Mouse (Mus musculus) hindbrain, embryonic 12.5 days (tissue): ENCODE results near the gene Deaf1. TPM values are rescaled to one million over a fixed set of nuclear protein-coding genes. Genes with fewer than 3 reads are reported as not detected.

Source experiments
- ATAC-seq: fragments of 200-750 bp; cut with Nextera tagmentation; 2 replicates; pipeline ENCODE4 v1.8.0; 2017; ENCODE audit warnings: moderate TSS enrichment; ENCODE audit not compliant: low FRiP score
- H3K27ac ChIP-seq: fragments of 300-500 bp; sonication (generic); 2 replicates; pipeline ENCODE4 v1.5.1; 2016; ENCODE audit warnings: mild to moderate bottlenecking
- H3K27me3 ChIP-seq: fragments of 300-500 bp; sonication (generic); 2 replicates; pipeline ENCODE4 v1.6.1; 2016; ENCODE audit warnings: mild to moderate bottlenecking
- H3K36me3 ChIP-seq: fragments of 300-500 bp; sonication (generic); 2 replicates; pipeline ENCODE4 v1.6.1; 2016; ENCODE audit warnings: mild to moderate bottlenecking
- H3K4me1 ChIP-seq: fragments of 300-500 bp; sonication (generic); 2 replicates; pipeline ENCODE4 v1.6.1; 2016
- H3K4me2 ChIP-seq: fragments of 300-500 bp; sonication (generic); replicated peaks from 2 replicates; pipeline ENCODE4 v1.6.1; 2016; ENCODE audit warnings: mild to moderate bottlenecking
- H3K4me3 ChIP-seq: fragments of 300-500 bp; sonication (generic); 2 replicates; pipeline ENCODE4 v1.5.1; 2016; ENCODE audit warnings: mild to moderate bottlenecking
- H3K9ac ChIP-seq: fragments of 300-500 bp; sonication (generic); 2 replicates; pipeline ENCODE4 v1.6.1; 2016; ENCODE audit warnings: mild to moderate bottlenecking, moderate library complexity
- H3K9me3 ChIP-seq: fragments of 300-500 bp; sonication (generic); replicated peaks from 2 replicates; pipeline ENCODE4 v1.6.1; 2016; ENCODE audit warnings: mild to moderate bottlenecking
- WGBS: fragments of 180-500 bp; shearing (Covaris S2); methylation state at CpG from one replicate; pipeline ENCODE4 v1.1.7; 2016; 5-methylcytosine and 5-hydroxymethylcytosine counted together
- polyA plus RNA-seq: library from polyadenylated mRNA; unstranded; fragments of >200 nt; fragmentation: Nextera tagmentation; extraction: Ambion mirVana; gene quantifications from 2 replicates; pipeline ENCODE4 v1.2.1, GENCODE M21; 2016

Gene Deaf1
- polyA plus RNA-seq, 1 experiment from 2014 or later, result 96.6 TPM

DNA sequence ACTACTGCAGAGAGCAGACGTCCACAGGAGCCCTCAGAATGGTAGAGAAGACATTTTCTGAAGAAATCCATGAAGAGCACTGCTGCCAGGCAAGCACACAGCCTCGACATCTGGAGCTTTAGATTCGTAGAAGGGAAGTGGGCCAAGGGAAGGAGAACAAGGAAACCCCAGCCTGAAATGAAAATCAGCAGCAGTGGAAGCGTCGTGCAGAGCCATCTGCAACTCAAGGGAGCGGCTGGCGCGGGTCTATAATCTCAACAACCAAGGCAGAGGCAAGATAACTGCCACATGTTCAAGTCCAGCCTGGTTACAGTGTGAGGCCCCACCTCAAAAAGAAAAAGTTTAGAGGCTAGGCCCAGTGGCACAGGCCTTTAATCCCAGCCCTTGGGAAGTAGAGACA is 12.4 kb downstream of the Deaf1 start:
- 92% methylated on average over 8 of the region's 8 CpGs for WGBS
- Histone ChIP-seq H3K27ac (no peak overlapping the region), H3K4me3 (no peak overlapping the region), H3K4me2 (no peak overlapping the region), H3K27me3 (no peaks in the 10 kb centered on the region), H3K36me3 (peaks cover 96% of the 10 kb centered on the region), H3K9ac (no peak overlapping the region), H3K4me1 (no peaks in the 10 kb centered on the region), H3K9me3 (no peaks in the 10 kb centered on the region)
- ATAC-seq, result no peak

DNA sequence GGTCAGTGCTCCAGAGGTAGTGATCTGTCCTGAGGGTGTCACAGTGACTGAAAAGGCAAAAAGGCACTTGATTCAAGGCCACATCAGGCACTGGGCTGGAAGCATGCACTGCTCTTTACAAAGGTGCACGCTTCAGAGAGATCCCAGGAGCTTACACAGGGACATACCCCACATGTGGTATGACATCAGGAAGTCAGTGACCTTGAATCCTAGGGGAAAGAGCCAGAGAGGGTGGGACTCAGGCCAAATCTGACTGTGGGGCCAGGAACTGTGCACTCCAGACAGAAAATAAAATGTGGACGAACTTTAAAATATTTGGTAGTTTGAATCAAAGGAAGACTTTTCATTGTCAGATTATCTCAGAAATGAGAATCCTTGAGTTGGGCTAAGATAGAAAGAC is 13.1 kb downstream of the Deaf1 start:
- Histone ChIP-seq H3K27me3 (no peaks in the 10 kb centered on the region), H3K27ac (no peak overlapping the region), H3K9me3 (no peaks in the 10 kb centered on the region), H3K9ac (no peak overlapping the region), H3K4me3 (no peak overlapping the region), H3K4me1 (no peaks in the 10 kb centered on the region), H3K4me2 (no peak overlapping the region), H3K36me3 (peaks cover 98% of the 10 kb centered on the region)
- ATAC-seq, result no peak
- whole genome bisulfite sequencing, result 91% methylated on average over 2 of the region's 2 CpGs

DNA sequence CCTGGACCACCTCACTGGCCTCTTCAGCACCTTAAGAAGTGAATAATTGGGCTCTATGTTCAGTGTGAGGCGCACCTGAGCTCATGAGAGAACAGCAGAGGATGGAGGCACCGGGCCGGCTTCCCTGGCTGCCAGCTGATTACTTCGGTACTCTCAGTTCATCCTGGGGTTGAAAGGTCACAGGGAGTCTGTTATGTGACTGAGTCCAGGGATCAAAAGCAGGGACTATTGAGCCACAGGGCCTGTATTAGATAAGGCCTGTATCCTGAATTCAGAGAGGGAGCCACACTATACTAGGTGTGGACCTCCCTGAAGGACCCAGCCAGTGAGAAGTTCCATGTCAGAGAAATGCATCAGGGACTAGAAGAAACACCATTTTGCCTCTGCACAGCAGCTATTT is 23.0 kb downstream of the Deaf1 start:
- Histone ChIP-seq H3K27ac (no peak overlapping the region), H3K4me1 (no peaks in the 10 kb centered on the region), H3K9me3 (no peaks in the 10 kb centered on the region), H3K36me3 (peaks cover 90% of the 10 kb centered on the region), H3K27me3 (no peaks in the 10 kb centered on the region), H3K9ac (no peak overlapping the region), H3K4me3 (no peak overlapping the region), H3K4me2 (no peak overlapping the region)
- WGBS, result 88% methylated on average over 4 of the region's 4 CpGs
- ATAC-seq, result no peak

DNA sequence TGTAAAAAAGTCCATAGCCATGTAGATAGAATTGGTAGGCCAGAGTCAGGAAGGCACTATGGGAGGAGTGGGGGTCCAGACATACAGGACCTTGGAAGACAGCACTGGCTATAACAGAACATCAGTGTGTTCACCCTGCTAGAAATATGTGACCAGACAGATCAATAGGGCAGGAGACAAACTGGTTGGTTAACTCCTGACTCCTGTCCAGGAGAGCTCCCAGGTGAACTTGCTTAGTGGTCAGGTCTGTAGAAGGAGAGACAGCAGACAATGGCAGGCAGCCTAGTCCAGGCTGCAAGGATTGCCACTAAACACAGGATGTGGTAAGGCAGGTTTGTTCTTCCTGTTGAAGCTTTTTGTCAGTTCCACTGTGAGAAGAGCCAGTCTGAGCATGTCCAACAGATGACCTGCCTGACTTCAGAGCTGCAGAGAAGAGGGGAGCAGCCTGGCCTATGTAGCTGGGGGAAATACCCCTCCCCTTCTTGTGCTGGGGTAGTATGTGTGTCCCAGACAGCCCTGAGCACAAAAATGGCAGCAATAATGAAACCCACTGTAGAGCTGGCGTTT is 24.7 kb downstream of the Deaf1 start:
- Histone ChIP-seq H3K4me3 (no peak overlapping the region), H3K4me1 (no peaks in the 10 kb centered on the region), H3K9me3 (no peaks in the 10 kb centered on the region), H3K27ac (no peak overlapping the region), H3K36me3 (peaks cover 87% of the 10 kb centered on the region), H3K27me3 (no peaks in the 10 kb centered on the region), H3K4me2 (no peak overlapping the region), H3K9ac (no peak overlapping the region)
- ATAC-seq, result no peak
- WGBS, result 84% methylated on average over 1 of the region's 1 CpGs

DNA sequence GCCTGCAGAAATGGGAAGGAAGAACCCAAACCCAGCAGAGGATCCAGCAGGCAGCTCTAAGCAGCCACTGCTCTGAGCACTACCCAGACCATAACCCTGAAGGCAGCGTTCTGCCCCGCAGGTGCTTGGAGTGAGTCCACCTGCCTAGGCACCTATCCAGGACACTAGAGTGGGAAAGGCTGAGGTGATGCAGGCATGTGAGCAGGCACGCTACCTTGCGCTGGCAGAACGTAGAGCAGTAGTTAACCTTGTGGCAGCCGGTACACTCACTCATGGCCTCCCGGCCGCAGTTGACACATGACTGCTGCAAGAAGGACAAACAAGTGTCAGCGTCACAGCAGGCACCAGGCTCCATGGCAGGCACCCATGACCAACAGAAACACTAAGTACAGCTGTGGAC is 26.1 kb downstream of the Deaf1 start:
- Histone ChIP-seq H3K4me2 (no peak overlapping the region), H3K36me3 (peaks cover 86% of the 10 kb centered on the region), H3K4me3 (no peak overlapping the region), H3K9me3 (no peaks in the 10 kb centered on the region), H3K27ac (no peak overlapping the region), H3K27me3 (peaks cover under 1% of the 10 kb centered on the region; the same call in 1 of the 2 replicates), H3K9ac (no peak overlapping the region), H3K4me1 (no peaks in the 10 kb centered on the region)
- WGBS, result 98% methylated on average over 9 of the region's 9 CpGs
- no peak for ATAC-seq

DNA sequence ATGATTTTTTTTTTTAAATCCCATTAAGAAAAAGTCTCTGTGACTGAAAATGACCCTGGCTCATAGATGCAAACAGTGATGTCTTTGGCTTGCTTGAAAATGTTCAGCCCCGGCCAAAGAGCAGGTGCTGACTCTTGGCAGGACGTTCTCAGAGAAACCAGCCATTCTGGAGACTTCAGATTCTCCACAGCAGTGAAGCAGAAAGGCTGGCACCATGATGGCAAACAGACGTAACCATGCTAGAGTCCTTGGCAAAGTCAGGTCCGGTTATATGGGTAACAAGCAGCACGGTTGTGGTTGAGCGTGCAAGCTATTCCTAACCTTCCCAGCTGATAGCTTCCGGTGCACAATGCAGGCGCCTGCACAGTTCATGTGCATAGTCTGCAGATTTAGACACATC is 28.3 kb downstream of the Deaf1 start:
- Histone ChIP-seq H3K4me2 (no peak overlapping the region), H3K4me3 (no peak overlapping the region), H3K27ac (no peak overlapping the region), H3K9ac (no peak overlapping the region), H3K27me3 (peaks cover 23% of the 10 kb centered on the region), H3K36me3 (peaks cover 66% of the 10 kb centered on the region), H3K4me1 (peaks cover 6% of the 10 kb centered on the region), H3K9me3 (no peaks in the 10 kb centered on the region)
- WGBS, result 96% methylated on average over 8 of the region's 8 CpGs
- no peak for ATAC-seq

DNA sequence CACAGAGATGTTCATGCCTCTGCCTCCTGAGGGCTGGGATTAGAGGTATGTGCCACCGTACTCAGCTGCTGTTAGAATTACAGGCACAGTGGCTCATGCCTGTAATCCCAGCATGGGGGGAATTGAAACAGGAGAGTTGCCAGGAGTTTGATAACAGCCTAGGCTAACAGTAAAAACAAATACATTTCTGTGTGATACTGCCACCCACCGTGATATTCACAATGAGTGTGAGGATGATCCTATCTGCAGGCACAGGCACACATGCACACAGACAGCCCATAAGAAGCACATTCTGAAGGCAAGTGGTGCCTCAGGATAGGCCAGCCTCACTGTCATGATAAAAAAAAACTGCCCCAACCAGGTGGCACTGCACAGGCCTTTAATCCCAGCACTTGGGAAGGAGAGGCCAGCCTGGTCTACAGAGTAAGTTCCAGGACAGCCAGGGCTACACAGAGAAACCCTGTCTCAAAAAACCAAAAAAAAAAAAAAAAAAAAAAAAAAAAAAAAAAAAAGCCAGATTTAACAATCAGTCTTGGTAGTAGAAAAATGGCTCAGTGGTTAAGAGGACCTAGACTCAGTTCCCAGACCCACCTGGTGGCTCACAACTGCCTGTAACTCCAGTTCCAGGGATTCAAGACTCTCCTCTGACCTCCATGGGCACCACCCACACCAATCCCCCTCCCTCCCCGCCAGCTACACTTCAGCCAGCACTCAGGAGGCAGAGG is 29.4 kb downstream of the Deaf1 start:
- peaks cover 56% of the 10 kb centered on the region for H3K36me3 ChIP-seq
- no peaks in the 10 kb centered on the region for H3K9me3 ChIP-seq
- ATAC-seq, result no peak
- H3K9ac ChIP-seq, result no peak overlapping the region
- H3K4me2 ChIP-seq, result no peak overlapping the region
- peaks cover 33% of the 10 kb centered on the region for H3K27me3 ChIP-seq
- H3K4me3 ChIP-seq, result no peak overlapping the region
- peaks cover 15% of the 10 kb centered on the region for H3K4me1 ChIP-seq
- WGBS, result 88% methylated on average over 3 of the region's 3 CpGs
- no peak overlapping the region for H3K27ac ChIP-seq

DNA sequence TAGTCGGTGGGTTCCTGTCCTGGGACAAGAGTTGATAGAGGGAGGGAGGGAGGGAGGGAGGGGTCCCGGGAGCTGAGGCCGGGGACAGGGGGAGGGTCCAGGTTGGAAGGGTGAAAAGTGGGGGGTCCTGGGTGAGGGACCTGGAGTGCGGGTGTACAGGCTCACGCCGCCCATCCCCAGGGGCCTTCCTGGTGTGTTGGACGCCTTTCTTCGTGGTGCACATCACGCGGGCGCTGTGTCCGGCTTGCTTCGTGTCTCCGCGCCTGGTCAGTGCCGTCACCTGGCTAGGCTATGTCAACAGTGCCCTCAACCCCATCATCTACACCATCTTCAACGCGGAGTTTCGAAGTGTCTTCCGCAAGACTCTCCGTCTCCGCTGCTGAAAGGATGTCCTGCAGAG is 33.0 kb downstream of the Deaf1 start:
- 7% methylated on average over 22 of the region's 22 CpGs for WGBS
- peak overlapping the region; percentile 36 for H3K4me3 ChIP-seq
- ATAC-seq, result 0 out of 2 replicates have a peak, but pooled peaks have one; percentile 8
- no peaks in the 10 kb centered on the region for H3K9me3 ChIP-seq
- no peak overlapping the region for H3K27ac ChIP-seq
- H3K36me3 ChIP-seq, result peaks cover 25% of the 10 kb centered on the region
- H3K4me1 ChIP-seq, result peaks cover 30% of the 10 kb centered on the region
- peak overlapping the region; percentile 63 for H3K4me2 ChIP-seq
- peaks cover 67% of the 10 kb centered on the region for H3K27me3 ChIP-seq
- no peak overlapping the region for H3K9ac ChIP-seq

DNA sequence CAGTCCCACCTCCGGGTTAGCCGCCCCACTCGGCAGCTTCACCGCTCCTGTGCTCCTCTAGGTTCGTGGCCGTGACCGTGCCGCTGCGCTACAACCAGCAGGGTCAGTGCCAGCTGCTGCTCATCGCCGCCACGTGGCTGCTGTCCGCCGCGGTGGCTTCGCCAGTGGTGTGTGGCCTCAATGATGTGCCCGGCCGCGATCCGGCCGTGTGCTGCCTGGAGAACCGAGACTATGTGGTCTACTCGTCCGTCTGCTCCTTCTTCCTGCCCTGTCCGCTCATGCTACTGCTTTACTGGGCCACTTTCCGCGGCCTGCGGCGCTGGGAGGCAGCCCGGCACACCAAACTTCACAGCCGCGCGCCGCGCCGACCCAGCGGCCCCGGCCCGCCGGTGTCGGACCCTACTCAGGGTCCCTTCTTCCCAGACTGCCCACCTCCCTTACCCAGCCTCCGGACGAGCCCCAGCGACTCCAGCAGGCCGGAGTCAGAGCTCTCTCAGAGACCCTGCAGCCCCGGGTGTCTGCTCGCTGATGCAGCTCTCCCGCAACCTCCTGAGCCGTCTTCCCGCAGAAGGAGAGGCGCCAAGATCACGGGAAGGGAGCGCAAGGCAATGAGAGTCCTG is 33.5 kb downstream of the Deaf1 start:
- H3K9me3 ChIP-seq, result no peaks in the 10 kb centered on the region
- 1% methylated on average over 53 of the region's 53 CpGs for WGBS
- peaks cover 30% of the 10 kb centered on the region for H3K4me1 ChIP-seq
- H3K9ac ChIP-seq, result peak overlapping the region; percentile 42; the same call in 1 of the 2 replicates
- peak overlapping the region; percentile 36 for H3K4me3 ChIP-seq
- 0 out of 2 replicates have a peak, but pooled peaks have one; percentile 15 for ATAC-seq
- H3K27ac ChIP-seq, result no peak overlapping the region
- H3K27me3 ChIP-seq, result peaks cover 70% of the 10 kb centered on the region
- peak overlapping the region; percentile 63 for H3K4me2 ChIP-seq
- H3K36me3 ChIP-seq, result peaks cover 20% of the 10 kb centered on the region

DNA sequence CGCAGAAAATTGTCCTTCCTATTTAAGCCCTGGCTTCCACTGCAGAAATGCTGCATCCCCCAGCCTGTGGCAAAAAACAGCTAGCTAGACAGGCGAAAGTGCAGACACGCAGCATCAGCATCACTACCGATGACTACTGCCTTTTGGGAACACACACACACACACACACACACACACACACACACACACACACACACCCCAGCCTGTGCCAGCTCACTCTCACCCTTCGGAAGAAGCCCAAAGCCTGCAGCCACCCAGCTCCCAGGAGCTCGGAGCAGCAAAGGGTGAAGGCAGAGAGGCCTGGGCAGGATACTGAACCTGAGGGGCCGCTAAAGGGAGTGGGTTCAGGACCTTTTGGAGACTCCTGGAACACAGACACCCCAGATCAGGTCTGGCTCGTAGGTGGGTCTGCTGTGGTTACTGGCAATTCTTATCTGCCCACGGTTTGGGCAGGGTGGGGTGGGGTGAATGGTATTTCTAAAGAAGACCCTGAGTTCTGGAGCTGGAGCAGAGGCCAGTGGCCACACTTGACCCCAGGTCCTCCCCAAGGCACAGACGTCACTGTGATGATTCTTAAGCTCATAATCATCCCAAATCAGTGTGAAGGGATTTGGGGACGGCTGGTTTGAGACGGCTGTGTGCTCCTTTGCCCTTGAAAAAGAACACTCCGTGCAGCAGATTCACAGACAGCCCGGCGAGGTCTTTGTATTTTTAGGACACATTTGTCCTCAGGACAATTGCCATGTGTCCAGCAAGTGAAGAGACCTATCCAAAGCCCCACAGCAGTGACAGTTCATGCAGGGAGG is 34.7 kb downstream of the Deaf1 start:
- no peak for ATAC-seq
- Histone ChIP-seq H3K27ac (no peak overlapping the region), H3K9ac (peak overlapping the region; percentile 68; the same call in 1 of the 2 replicates), H3K4me2 (peak overlapping the region; percentile 92), H3K9me3 (no peaks in the 10 kb centered on the region), H3K4me3 (peak overlapping the region; percentile 51), H3K27me3 (peaks cover 70% of the 10 kb centered on the region), H3K36me3 (peaks cover 12% of the 10 kb centered on the region), H3K4me1 (peaks cover 30% of the 10 kb centered on the region)
- 30% methylated on average over 15 of the region's 15 CpGs for WGBS

DNA sequence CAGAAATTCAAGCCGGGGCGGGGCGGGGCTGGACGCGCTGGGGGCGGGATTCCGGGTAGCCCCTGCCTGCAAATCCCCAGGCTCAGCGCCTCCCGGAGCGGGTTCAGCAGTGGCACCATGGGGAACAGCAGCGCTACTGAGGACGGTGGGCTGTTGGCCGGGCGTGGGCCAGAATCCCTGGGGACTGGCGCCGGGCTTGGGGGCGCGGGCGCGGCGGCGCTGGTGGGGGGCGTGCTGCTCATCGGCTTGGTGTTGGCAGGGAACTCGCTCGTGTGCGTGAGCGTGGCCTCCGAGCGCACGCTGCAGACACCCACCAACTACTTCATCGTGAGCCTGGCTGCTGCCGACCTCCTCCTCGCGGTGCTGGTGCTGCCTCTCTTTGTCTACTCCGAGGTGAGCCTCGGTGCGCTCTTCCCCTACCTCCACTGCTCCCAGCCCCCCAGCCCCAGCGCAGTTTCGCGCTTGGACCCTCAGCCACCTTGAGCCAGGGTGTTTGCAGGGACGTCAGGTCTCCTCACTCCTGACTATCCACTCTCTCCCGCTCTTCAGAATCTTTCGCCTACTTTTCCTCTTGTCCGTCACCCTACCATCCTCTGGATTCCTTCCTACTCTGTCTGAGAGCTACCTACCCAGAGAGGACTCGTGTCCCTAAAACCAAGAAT is 35.4 kb downstream of the Deaf1 start, which contains the start of gene Drd4:
Gene Drd4 (plus strand): TSS at position 86 of the 662 bp plus-strand sequence.
- 2% methylated on average over 46 of the region's 46 CpGs for WGBS
- peaks cover 70% of the 10 kb centered on the region for H3K27me3 ChIP-seq
- no peak within 1 kb of the TSS for H3K27ac ChIP-seq
- H3K4me1 ChIP-seq, result peaks cover 30% of the 10 kb centered on the region
- peak; percentile 48; the same call in 1 of the 2 replicates for ATAC-seq
- H3K4me3 ChIP-seq, result peak within 1 kb of the TSS; percentile 51
- H3K4me2 ChIP-seq, result peak within 1 kb of the TSS; percentile 92
- no peaks in the 10 kb centered on the region for H3K9me3 ChIP-seq
- peak within 1 kb of the TSS; percentile 68 for H3K9ac ChIP-seq
- peaks cover 6% of the 10 kb centered on the region for H3K36me3 ChIP-seq
